Mouse (Mus musculus): ENCODE results near the gene Gdi2.

DNA sequence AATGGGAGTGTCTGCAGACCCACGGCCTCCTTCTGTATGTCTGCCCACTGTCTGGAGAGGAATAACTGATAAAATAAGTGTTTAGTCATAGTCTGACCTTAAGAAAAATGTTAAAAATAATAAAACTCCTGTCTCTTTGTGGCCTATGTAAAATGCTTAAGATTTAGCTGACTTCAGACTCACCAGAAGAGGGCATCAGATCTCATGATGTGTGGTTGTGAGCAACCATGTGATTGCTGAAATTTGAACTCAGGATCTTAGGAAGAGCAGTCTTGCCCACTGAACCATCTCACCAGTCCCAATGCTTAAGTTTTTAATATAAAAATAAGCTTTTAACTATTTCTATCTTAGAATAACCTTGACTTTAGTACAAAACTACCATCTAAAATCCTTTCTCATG is 25.3 kb downstream of the Gdi2 start:
- no peak for TF ChIP-seq CTCF (IDR thresholded peaks at IDR 0.05; ENCODE audit: extremely low read depth, insufficient read depth, low read length)
- no peak for TF ChIP-seq POLR2A (IDR thresholded peaks at IDR 0.05; ENCODE audit: extremely low read depth, insufficient read depth, low read length)
